Mouse (Mus musculus) left cerebral cortex, postnatal 10 days (tissue): Measurements from ENCODE around the gene Id2. TPM values are rescaled to one million over a fixed set of nuclear protein-coding genes. Genes with fewer than 3 reads are reported as not detected.

Experiments
- DNase-seq, 2 experiments: peaks; one replicate each; pipeline ENCODE4 v3.0.0; 2021 to 2022; ENCODE audit warnings: low spot score in 2 of 2, mixed read lengths in 1 of 2; ENCODE audit errors: extremely low spot score in 1 of 2
- intact Hi-C: fragments of 180-260 bp; cut with DNase I; formaldehyde crosslinking; loops from one replicate; pipeline ENCODE4 v1.15.1; 2025
- total RNA-seq, 2 experiments: library from RNA; stranded (reverse); gene quantifications; 2 replicates each; pipeline ENCODE4 v1.2.3; 2021

Id2 gene
- total RNA-seq, result 100 to 1,000 TPM; 160 to 186 TPM

DNA sequence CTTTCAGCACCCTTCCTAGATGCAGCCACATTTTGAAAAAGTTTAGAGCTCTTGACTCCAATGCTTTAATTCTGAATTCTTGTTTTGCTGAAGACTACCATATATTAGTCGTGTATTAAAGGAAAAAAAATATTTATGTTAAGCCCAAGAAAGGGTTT, at the start of gene Id2:
Id2 (minus strand) TSS at position 89 of the 158 bp plus-strand sequence.
- intact Hi-C loops, result loop anchor here (5.0 to 10.0 kb wide), 7 partner anchors 128 to 758 kb away; no protein-coding TSS in a partner anchor
- DNase-seq, result no peak

DNA sequence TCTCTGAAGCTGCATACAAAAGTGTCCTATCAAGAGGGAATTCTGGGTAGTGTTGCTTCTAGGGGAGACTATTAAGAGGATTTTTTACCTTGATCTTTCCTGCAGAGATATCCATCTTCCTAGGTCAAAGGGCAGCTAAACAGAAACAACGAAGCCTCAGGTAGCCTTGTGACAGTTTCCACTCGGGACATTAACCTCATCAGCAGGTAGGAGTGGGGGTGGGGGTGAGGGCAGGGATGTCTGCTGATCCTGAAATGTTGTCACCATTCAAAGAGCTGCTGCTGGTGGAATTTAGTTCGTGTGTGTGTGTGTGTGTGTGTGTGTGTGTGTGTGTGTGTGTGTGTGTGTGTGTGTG, 48.4 kb upstream of the Id2 start:
- intact Hi-C loops, result no loop called here
- no peak for DNase-seq

DNA sequence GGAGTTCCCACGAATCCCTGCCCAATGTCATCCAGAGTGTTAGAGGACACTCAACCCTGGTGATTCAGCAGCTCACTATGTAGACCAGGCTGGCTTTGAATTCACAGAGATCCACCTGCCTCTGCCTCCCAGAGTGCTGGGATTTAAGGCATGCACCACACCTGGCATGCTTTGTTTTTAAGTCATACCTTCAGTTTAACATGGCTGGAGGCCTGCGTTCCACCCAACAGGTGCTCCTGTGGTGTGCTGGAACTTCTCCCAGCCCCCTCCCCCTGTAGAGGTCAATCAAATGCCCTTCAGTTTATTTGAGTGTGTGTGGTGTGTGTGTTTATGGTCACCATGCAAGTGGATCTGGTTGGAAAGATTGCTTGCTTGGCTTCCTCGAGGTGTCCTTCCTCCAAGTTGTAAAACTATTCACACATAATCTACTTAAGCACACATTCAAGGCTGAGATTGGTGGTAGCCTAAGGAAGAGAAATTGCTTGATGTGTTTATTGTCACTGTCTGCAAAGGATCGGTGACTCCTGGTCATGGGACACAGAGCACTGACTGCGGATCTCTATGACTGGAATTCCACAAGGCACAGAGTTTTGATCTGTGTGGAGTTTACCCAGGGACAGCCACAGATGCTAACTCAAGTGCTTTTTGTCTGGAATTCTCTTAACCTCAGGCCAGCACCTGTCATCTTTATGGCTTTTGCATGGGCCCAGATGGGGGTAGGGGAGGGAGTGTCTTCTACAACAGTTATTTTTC, 47.8 kb upstream of the Id2 start:
- intact Hi-C loops, result no loop called here
- no peak for DNase-seq

DNA sequence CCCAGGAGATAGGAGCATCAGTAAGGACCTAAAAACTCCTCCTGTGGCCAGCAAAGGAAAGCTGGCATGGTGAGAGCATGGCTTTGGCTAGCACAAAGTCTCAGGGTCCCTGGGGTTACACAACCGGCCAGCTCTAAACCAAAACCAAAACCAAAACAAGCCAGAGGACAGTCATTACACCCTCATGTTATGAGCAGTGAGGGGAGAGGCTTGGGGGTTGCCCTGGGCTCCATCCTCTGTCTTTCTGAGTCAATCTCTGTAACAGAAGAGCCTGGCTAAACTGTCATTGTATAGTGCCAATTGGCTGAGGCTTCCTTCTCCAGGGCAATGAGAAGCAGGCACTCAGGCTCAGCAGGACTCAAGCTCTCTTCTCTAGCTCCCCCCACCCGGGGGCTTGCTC, 46.6 kb upstream of the Id2 start:
- intact Hi-C loops, result no loop called here
- DNase-seq, result no peak

DNA sequence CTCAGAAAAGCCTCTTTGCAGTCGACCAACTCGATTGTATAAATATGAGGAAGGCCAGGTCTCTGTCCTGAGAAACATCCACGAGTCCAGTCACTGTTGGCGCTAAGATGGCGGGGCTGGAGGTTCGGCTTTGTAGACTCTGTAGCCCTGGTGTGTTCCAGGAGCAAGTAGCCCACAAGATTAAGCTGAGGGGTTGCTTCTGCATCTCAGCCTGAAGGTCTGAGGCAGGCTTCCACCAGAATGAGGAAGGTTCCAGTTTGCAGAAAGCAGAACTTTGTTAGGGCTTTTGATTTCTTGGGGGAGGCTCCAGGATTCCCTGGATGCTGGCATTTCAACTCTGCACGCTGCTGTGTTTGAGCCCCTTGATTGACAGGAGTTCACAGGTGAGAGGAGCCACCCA, 45.3 kb upstream of the Id2 start:
- no peak for DNase-seq
- intact Hi-C loops, result no loop called here

DNA sequence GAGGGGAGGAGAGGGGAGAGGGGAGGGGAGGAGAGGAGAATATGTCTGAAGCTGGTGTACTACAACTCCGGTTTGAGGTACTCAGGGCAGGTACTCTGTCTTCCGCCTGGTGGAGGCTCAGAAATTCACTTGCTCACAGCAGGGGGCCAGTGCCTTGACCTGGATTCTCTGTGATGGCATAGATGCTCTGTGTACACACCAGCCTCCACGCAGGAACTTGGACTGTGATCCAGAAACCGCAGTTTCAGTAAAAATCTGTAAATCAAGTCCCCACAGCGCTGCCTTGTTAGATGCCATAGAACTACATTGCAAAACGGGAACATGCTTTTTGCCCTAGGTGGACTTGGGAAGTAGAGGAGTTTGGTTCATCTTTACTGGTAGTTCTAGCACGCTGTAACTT, 44.4 kb upstream of the Id2 start:
- intact Hi-C loops, result no loop called here
- no peak for DNase-seq

DNA sequence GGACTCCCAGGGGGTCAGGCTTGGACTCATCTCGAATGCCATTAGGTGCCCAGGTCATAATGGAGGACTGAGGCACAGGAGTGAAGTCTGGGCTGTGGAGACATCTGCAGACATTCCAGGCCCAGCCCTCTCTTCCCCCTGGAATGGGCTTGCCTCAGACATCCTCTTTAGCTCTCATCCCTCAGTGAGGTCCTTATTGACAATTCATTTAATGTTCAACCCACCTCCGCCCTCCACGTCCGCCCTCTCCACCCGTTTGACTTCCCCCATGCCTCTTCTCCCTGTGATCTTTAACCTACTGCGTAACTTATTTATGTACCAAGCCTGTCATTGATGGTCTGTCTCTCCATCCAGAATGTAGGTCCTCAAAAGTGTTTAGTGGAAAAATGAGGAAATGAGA, 43.2 kb upstream of the Id2 start:
- intact Hi-C loops, result no loop called here
- no peak for DNase-seq

DNA sequence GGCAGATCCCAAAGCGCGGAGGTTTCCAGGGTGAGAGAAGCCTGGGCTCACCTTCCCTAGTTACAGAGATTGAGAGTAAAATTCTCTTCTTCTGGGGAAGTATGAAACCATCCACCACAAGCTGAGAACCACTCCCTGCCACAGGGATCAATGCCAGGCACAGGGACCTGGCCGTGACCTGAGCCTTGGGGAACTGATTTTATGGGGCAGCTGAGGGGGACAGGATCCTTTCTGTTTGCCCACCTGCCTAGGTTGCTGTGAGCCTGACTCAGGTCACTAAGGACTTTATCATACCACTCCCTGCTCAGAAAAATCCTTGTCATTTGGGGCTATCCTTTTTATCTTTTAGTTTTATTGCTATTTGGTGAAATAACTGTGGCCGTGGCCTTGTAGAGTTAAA, 41.7 kb upstream of the Id2 start:
- no peak for DNase-seq
- intact Hi-C loops, result no loop called here

DNA sequence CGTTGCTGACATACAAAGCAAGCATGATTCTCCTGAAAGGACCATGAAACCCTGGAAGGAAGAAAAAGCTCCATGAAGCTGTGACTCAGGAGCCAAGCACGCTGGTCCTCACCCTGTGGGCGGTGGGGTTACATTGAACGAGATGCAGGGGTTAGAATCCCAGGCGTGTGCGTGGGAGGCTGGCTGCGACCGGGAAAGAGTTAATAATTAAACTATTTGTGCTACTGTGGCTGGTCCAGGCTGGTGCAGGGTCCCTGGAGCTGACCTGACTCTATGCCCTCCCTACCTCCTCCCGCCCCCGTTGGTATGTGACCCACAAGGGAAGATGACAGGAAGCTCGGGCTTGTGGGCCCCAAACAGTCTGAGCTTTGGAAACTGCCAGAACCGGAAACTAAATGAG, 35.1 kb upstream of the Id2 start:
- no peak for DNase-seq
- intact Hi-C loops, result no loop called here

DNA sequence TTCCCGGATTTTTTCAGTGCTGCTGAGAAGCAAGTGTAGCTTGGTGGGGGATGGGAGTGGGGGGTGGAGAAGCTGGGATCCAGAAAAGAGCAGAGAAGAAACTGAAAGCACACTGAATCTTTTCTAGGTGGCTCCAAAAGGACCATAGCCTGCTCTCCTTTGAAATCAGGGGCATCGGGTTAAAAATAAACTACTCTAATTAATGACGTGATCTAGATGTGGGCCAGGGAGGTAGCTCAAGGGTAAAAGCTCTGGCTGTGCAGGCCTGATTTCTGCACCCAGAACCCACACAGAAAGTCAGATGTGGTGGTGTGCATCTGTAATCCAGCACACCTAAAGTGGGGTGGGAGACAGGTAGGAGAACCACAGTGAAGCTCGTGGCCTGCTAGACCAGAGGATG, 30.7 kb upstream of the Id2 start:
- no peak for DNase-seq
- intact Hi-C loops, result no loop called here

DNA sequence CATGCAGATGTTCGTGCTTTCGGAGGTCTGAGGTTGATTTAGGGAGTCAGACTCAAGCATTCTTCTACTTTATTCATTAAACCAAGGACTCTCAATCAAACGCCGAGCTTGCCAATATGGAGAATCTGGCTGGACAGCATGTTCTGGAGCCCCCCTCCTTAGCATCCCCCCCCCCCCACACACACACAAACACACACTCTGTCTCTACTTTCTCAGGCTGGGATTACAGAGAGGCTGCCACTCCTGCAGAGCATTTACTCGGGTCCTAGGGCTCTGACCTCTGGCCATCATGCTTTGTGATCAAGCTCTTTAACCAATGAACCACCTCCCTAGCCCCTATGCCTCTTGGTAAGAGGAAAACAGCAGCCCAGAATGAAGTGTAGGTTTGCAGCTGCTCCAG, 29.3 kb upstream of the Id2 start:
- intact Hi-C loops, result no loop called here
- no peak for DNase-seq

DNA sequence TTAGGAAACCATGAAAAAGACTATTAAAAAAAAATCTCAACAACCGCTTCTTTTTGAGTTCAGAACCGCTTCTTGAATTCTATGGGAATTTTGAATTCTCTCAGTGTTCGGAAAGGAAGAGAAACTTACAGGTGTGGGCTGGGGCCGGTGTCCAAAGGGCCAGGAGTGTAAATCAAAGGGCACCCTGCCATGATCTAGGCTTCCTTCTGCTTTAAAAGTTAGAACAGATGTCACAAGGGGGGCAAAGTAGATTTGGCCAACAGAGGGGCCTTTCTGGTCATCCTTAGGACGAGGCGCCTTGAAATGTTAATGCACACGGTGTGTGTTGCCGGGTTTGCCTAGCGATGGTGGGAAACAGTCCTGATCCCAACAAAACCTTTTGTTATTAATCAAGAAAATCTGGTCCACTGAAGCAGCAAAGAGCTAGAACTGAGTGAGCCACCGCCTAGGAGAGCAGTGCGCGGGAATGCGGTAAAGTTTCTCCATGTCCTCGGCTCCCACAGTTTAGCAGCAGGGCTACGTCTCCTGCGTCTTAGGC, 28.4 kb upstream of the Id2 start:
- DNase-seq, result no peak
- intact Hi-C loops, result no loop called here

DNA sequence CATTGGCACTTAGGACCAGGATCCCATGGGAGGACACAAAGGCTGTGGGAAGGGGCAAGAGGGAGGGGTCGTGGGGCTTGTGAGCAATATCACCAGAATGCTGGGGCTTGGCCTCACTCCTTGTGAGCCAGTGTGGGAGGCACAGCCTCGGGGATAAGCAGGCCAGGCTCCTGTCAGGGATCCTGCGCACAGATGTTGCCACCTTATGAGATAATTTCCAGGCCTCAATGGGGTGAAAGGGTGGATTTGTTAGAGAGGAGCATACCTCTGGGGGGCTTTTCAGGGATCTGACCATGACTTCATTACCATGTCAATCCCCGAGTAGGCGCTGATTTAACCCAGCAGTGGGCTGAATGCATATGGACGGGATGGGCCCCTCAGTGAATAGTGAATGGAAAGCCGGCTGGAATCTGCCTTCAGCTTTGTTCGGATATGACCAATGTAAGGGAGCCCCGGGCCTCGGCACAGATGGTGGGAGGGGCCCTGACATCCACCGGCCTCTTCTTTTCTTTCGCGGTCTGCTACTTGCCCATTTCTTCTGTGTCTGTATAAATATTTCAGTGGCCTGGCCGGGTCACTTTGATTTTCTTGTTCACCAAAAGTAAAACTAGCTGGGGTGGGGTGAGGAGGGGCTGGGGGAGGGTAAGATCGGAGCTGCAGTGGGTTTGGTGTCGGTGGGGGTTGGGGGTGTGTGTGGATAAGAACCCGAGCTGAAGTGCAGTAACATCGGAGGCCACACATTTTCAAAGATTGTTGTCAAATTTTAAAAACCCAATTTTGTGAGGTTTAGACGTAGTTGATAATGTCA, 27.7 kb upstream of the Id2 start:
- intact Hi-C loops, result no loop called here
- no peak for DNase-seq

DNA sequence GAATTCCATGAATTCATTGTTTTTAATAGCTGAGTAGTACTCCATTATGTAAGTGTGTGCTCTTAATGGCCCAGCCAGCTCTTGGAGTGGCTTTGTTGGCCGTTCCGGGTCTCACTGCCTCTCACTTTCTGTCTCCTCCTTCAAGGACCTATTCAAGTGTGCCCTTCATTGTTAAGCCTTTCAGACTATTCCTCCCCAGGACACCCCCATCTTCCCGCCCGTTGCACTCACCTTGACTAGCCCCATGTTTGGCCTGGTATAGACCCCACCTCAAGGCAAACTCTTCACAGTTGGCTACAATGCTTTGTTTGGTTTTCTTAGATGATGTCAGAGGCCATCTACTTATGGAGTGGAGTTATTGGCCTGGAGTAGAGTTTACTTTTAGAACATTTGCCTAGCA, 23.8 kb upstream of the Id2 start:
- no peak for DNase-seq
- intact Hi-C loops, result no loop called here

DNA sequence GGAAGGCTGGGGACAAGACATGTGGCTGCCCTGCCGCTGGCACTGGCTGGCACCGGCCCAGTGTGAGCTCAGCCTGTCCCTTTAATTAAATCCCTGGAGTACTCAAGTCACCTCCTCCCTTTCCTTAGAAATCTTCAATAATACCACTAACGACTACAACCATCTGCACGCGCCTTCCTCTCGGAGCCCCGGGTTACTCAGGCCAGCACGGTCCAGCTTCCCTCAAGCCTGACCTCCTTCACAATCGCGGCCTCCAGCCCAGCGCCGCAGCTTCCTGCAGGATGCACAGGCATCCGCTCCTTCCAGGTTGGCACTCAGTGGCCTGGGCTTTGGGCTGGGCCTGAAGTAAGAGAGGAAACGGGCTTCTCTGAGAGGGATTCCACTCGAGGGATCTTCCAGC, 22.3 kb upstream of the Id2 start:
- DNase-seq, result peak in 1 of 2 experiments; percentile 85
- intact Hi-C loops, result no loop called here

DNA sequence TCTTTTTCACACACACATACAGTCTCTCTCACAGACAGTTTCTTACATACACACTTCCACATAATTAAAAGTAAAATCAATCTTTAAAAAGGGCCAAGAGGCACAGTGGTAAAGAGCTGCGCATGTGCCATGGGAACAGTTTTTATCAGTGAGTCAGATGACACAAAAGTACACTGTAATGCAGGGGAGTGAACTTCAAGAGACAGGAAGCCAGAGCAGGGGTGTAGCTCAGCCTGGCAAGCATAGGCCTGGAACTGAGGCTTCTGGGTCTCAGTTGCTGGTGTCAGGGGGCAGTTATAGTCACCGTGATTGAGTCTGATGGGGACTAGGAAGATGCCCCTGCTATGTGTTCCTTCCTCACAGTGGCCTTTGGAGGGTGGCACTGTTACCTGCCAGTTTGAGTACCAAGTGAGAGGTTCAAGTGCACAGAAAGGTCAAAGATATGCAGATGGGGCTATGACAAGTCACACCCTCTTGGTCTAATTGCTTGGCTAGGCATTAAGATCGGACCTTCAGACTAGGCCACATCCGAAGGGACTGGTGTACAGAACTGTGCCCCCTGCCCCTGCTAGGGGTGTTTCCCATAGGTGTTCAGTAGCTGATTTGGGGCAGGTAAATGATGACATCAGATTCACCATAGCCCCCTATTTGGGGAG, 21.0 kb upstream of the Id2 start:
- intact Hi-C loops, result no loop called here
- DNase-seq, result no peak

DNA sequence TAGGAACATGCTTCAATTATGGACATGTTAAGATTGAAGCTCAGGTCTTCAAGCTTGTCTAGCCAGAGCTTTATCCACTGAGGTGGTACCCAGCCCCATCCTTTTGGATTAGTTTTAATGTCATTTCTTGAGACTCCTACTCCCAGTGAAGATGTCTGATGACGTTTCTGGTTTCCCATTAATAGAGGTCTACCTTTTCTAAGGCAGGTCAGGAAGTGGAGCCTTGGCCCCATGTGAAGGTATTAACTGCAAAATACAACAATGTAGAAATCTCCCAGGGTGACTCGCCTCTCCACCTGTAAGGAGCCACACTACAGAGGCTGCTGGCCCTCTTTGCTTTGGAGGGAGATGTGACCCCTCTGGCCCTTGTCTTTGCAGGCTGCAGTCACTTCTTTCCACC, 19.2 kb upstream of the Id2 start:
- intact Hi-C loops, result no loop called here
- no peak for DNase-seq

DNA sequence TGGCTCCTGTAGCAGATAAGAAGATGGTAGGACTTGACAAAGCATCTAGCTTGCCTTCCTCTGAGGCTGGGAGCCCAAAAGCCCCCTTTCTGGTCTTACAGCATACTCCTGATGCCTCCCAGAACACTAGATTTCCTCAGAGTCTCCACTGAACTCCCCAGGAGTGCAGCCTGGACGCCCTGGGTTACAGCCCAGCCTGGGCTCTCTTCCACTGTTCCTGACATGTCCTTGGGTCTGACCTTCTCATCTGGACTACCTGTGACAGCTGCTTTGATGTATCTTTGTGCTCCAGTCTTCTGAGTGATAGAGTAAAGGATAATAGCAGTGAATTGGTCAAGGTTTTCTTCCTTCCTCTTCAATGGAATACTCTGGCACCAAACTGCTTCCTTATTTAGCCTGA, 17.5 kb upstream of the Id2 start:
- no peak for DNase-seq
- intact Hi-C loops, result no loop called here

DNA sequence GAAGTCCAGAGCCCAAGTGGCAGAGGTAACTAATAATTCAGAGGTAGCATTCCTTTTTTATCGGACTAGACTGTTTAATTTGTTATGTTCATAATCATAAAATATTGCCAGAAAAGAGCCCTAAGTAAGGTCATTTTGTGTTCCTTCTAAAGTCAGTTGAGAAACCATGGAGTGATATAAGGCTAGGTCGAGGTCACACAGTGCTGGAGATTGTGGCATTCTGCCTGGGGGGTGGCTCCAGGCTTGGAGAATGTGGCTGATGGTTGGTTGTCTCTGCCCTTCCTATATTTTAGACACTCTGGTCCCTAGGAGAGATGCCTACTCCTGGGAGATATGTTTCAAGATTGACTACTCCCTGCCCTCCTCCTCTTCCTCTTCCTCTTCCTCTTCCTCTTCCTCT, 16.4 kb upstream of the Id2 start:
- no peak for DNase-seq
- intact Hi-C loops, result no loop called here

DNA sequence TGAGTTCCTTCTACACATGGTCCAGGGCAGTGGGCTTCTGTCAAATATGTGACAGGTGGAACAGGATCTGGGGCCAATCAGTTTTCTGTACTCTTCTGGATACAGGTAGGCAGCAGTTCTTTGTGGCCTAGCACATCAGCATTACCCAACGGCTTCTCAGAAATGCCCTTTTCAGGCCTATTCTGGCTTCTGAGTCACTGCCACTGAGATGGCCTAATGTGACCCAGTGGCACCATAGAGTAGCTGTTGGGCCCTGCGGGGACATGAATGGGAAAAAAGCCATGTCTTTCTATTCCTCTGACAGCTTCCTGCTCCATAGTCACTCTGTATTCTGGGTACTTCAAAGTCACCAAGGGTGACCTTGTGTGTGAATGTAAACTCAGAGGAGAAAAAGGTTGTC, 15.9 kb upstream of the Id2 start:
- intact Hi-C loops, result no loop called here
- no peak for DNase-seq
